Mouse (Mus musculus) CH12.LX (cell line): ENCODE data around the gene Prg2.

Experiments
- CTCF ChIP-seq, 2 experiments: IDR thresholded peaks in 1 of 2; conservative IDR thresholded peaks in 1 of 2; 2 replicates each; pipeline ENCODE4 v1.5.1; 2011 to 2012; ENCODE audit warnings: low read depth in 2 of 2, low read length in 2 of 2, improper control_type of control experiment in 1 of 2, inconsistent platforms in 1 of 2, mild to moderate bottlenecking in 1 of 2, moderate library complexity in 1 of 2
- EP300 ChIP-seq: IDR thresholded peaks from 2 replicates; pipeline ENCODE4 v1.6.1; 2011; ENCODE audit warnings: low read length, improper control_type of control experiment
- ETS1 ChIP-seq: conservative IDR thresholded peaks from 2 replicates; pipeline ENCODE4 v1.6.1; 2012; ENCODE audit warnings: low read depth, mild to moderate bottlenecking, inconsistent platforms, low read length, improper control_type of control experiment, moderate library complexity
- HCFC1 ChIP-seq: IDR thresholded peaks from 2 replicates; pipeline ENCODE4 v1.6.1; 2012; ENCODE audit warnings: low read depth, mild to moderate bottlenecking, inconsistent platforms, low read length, improper control_type of control experiment
- MAX ChIP-seq: IDR thresholded peaks from 2 replicates; pipeline ENCODE4 v1.6.1; 2011; ENCODE audit warnings: low read length, improper control_type of control experiment
- MEF2A ChIP-seq: IDR thresholded peaks from 2 replicates; pipeline ENCODE4 v1.6.1; 2014; ENCODE audit warnings: low read depth, mild to moderate bottlenecking, inconsistent platforms, low read length, improper control_type of control experiment, borderline replicate concordance
- MYC ChIP-seq: IDR thresholded peaks from 2 replicates; pipeline ENCODE4 v1.6.1; 2011; ENCODE audit warnings: low read depth, mild to moderate bottlenecking, improper control_type of control experiment, low read length
- POLR2A ChIP-seq: IDR thresholded peaks from 2 replicates; pipeline ENCODE4 v1.6.1; 2011; ENCODE audit warnings: low read depth, mild to moderate bottlenecking, improper control_type of control experiment, low read length
- SIN3A ChIP-seq: IDR thresholded peaks from 2 replicates; pipeline ENCODE4 v1.6.1; 2012; ENCODE audit warnings: low read length, improper control_type of control experiment, inconsistent platforms
- TCF12 ChIP-seq: IDR thresholded peaks from 2 replicates; pipeline ENCODE4 v1.6.1; 2014; ENCODE audit warnings: low read depth, mild to moderate bottlenecking, inconsistent platforms, low read length, improper control_type of control experiment
- USF1 ChIP-seq: IDR thresholded peaks from 2 replicates; pipeline ENCODE4 v1.6.1; 2014; ENCODE audit warnings: low read depth, mild to moderate bottlenecking, inconsistent platforms, low read length, improper control_type of control experiment
- USF2 ChIP-seq: conservative IDR thresholded peaks from 2 replicates; pipeline ENCODE4 v1.6.1; 2011; ENCODE audit warnings: low read depth, low read length, improper control_type of control experiment
- ZNF384 ChIP-seq: IDR thresholded peaks from 2 replicates; pipeline ENCODE4 v1.6.1; 2012; ENCODE audit warnings: low read depth, low read length, improper control_type of control experiment, inconsistent platforms

GRCm38 (mm10) chr2:84996376-84996775, 16.1 kb downstream of the Prg2 start:
- no peak for TF ChIP-seq POLR2A
- no peak for TF ChIP-seq CTCF (conservative IDR thresholded peaks at IDR 0.05 in 1 of 2, IDR thresholded peaks at IDR 0.05 in 1 of 2; ENCODE audit: low read depth in 2 of 2, low read length in 2 of 2)
- TF ChIP-seq TCF12, result no peak
- TF ChIP-seq MEF2A, result no peak
- TF ChIP-seq SIN3A, result no peak
- no peak for TF ChIP-seq EP300
- no peak for TF ChIP-seq MAX
- TF ChIP-seq MYC, result no peak
- TF ChIP-seq HCFC1, result no peak
- no peak for TF ChIP-seq ETS1
- no peak for TF ChIP-seq USF1
- no peak for TF ChIP-seq USF2
- TF ChIP-seq ZNF384, result no peak
